Mouse (Mus musculus) sigmoid colon, adult 10 weeks (tissue): ENCODE measurements around the gene Rfk. TPM values are rescaled to one million over a fixed set of nuclear protein-coding genes. Genes with fewer than 3 reads are reported as not detected.

Source experiments
- polyA plus RNA-seq: library from polyadenylated mRNA; stranded (reverse); fragments of 350-450 nt; fragmentation: Illumina TruSeq; extraction: RNeasy Lipid Tissue Mini Kit (QIAGEN cat#74804); gene quantifications from one replicate; pipeline ENCODE4 v1.2.3, GENCODE M21; 2014; ENCODE audit warnings: low read depth, low replicate concordance

Gene Rfk
- 1,971 TPM for polyA plus RNA-seq

DNA sequence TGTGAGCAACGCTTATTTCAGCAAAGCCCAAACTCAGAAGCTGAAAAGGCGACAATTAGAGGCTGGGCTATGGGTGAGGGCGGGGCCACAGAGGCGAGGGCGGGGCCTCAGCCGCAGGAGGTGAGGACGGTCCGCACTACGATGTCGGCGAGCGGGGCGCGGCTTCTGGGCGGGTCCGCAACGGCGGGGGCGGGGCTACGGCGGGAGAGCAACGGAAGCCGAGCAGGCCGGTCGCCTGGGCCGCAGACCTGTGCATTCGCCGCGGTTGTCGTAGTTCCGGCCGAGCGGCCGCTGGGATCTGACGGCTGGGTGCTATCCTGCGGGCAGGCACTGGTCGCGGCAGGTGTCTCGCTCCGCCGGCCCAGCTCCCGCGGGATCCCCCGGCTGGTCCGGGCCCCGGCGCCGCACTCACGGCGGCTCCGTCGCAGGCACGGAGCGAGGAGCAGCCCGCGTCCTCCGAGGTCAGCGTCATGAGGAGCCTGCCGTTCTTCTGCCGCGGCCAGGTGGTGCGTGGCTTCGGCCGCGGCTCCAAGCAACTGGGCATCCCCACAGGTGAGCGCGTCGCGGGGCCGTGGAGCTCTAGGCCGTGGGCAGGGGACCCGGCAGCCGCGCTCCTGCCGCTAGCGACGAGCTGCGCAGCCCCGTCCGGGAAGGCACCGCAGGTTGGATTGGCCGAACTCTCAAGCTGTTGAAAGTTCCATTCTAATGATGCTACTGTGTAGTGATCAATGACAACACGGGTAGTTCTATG lies at the start of gene Rfk:
Gene Rfk, plus strand, starts transcription at position 203 of the 751 bp plus-strand sequence.

DNA sequence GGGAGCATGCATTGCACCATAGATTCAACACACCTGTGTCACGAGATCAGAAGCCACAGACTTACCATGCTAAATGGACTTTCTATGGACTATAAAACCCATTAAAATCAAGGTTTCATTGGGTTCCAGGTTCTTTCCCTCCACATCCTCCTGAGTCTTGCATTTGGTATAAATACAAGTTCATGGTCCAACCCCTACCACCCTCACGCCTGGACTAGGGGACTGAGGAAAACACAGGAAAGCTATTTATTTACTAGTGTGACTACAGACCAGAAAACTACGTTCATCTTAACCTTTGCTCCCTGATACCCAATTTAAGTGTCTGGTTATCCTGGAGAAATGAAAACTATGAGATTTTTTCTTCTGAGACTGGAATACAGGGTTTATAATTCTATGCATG lies 21.1 kb upstream of the Rfk start, which contains the start of gene Gcnt1:
Gene Gcnt1, minus strand, starts transcription at position 144 of the 400 bp plus-strand sequence.

Other genes with a start within 250 kb of the Rfk start
- 101 TPM for gene Gcnt1, start 21.2 kb upstream of the Rfk start, polyA plus RNA-seq